Mouse (Mus musculus) layer of hippocampus, adult 11-12 months (tissue): ENCODE results near the gene Nepro.

Experiments used
- DNase-seq: peaks from one replicate; pipeline ENCODE4 v3.0.0; 2022; ENCODE audit warnings: low spot score

Gene Nepro

DNA sequence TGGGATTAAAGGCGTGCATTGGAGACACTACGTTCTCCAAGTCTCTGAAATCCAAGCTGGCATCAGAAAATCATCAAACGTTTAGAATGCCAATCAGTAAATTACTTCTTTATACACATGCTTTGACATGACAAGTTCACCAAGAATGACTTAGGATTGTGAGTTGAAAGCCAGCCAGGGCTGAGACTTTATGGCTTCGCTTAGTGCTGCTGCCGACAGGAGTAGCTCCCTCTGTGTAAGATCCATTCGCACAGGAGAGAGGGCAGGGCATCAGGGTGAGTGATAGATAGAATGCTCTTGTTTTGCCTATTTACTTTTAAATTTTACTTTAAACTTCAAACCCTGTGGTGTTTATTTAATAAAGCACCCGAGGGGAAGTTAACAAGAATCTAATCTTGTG, 43.4 kb downstream of the Nepro start:
- DNase-seq = no peak

DNA sequence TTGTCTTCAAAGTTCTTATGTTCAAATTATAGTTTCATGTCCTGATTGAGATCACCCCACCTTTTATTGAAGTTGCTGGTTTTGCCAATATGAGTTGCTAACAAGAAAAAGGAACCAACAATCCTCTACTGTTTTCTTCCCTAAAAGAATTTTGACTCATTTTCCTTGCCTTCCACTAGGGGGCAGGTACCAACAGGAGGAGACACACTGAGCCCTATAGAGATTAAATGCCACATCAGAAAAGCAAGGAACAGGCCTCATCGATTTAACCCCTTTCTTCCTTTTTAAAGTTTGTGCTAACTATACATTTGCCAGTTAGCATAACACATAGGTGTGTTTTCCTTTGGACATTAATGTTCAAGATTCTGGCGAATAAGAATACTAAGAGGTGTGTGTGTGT, 43.9 kb downstream of the Nepro start:
- no peak for DNase-seq

DNA sequence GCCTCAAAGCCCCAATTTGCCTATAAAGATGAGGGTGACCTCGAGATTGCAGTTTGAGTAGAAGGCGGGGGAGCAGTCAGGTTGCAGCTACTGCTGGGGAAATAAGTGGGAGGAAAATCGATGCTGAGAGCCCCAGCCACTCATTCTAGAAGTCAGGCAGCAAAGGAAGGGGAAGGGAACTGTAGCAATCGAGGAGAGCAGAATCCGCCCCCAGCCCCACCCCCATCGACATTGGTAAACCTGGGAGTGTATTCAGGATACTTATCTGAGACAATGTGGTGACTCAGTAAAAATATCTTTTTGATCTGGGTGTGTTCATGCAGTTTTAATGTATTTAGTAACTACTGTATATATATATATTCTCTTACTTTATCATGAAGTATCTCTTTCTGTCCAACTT, 48.5 kb downstream of the Nepro start:
- DNase-seq = no peak

DNA sequence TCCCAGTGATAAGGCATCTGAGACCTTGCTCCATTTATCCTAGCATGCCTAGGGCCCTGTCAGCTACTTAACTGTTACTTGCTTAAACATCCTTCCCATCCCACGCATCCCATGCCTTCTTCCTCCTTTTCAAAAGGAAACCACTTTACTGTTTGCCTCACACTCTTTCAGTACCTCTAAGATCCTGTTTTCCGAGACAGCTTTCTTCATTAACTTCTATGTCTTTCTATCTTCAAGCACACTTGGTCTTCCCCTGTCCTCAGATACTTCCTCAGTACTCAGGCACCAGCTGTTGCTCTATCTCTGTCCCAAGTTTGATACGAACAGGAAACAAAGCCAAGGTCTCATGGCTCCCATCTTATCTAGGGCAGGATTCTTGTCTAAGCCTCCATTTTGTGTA, 49.6 kb downstream of the Nepro start:
- no peak for DNase-seq

DNA sequence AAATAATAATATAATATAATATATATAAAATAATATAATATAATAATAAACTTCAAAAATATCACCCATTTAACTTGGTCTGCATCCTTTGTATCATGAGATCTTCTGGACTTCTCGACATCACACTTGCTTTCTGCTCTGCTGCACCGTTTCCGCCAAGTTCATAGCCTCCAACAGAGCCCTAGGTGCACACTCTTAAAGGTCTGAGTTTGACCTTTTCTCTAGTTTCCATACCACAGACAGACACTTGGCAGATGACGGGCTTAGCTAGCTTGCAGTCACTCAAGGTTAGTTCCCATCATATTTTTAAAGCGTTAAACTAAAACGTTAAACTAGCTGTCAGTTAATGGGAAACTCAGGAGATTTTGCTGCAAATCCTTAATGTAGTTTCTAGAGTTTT, 50.1 kb downstream of the Nepro start:
- DNase-seq = no peak

DNA sequence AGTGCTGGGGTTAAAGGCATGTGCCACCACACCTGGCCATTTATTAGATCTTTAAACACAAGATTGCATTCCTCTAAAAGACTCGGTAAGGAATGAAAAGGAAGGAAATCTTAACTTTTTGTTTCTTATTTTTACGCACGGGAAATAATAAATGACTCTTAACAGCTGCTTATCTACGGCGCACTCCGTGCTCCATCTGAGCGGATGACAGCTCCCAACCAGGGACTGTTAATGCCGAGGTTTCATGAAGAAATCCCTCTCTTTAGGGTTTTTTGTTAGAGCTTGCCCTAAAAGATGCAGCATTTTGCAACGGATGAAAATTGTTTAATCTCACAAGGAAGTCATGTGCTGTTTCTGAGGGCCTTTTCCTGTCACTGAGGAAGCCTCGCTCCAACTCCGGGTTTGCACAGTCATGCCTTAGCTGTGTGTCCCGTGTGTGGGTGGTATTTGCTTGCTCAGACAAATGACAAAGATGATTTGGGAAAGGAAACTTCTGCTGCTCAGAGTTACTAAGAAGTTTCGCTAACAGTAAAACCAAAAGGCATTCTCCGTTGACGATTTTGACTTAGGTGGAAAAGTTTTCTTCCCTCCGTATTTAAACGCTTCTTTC, 54.5 kb downstream of the Nepro start:
- DNase-seq = peak; percentile 16

DNA sequence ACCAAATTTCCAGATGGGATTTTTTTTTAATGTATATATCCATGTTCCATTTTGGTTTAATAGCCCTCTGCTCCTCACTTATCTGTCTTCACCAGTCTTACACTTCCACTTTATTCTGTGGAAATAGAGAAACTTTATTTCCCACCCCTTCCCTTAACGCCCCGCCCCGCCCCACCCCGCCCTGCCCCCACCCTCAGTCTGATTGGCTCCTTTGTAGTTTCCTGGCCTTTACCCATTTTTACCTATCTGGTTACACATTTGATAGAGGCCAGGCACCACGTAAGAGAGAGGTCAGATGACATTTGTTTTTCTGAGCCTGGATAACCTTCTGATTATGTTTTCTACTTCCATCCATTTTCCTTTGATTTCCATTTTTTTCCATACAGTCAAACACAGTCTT, 55.4 kb downstream of the Nepro start:
- no peak for DNase-seq

DNA sequence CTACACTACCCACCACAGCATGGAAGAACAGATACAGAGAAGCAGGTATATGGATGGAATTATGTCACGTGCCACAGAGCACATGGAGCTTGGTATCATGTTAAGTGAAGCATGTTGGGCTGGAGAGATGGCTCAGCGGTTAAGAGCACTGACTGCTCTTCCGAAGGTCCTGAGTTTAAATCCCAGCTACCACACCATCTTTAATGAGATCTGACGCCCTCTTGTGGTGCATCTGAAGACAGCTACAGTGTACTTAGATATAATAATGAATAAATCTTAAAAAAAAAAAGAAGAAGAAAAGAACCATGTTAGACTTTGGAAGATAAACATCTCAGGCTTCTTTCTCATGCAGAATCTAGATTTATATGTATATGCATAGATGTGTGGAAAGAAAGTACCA, 56.6 kb downstream of the Nepro start:
- no peak for DNase-seq
